Mouse (Mus musculus): Measurements from ENCODE around the gene Cd276.
A peak's percentile ranks its signal among the peaks of the same experiment; 100 is the strongest.

Gene Cd276

DNA sequence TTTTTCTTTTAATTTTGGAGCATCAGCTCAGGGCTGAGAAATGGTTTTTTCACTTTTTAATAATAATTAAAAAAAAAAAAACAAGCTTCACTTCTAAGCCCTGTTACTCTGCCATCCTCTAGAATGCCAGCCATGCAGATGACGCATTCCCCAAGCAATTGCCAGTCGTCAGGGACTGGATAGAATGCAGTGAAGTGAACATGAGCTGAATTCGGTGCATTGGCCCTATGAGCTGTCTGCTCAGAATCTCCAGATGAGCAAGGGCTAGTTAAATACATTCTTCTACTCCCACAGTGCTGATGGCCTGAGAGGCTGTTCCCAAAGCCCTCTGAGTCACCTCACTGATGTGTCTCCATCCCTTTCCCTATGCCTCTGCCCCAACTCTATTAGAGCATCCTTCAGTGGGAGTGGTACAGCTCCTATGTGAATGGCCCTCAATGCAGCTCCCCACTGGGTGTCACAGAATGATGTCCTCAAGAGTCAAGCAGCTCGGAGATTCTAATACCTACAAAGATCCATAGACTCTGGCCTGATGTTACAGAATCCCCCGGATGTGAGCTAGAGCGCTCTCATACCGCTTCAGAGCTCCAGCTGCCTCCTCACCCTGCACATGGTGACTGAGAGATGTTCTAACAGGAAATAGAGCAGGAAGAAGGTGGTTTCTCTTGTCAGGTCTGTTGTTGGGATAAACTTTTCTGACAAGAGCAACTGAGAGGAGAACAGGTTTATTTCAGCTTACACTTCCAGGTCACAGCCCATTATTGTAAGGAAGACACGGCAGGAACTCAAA lies 47.8 kb downstream of the Cd276 start:
- no peak for DNase-seq

DNA sequence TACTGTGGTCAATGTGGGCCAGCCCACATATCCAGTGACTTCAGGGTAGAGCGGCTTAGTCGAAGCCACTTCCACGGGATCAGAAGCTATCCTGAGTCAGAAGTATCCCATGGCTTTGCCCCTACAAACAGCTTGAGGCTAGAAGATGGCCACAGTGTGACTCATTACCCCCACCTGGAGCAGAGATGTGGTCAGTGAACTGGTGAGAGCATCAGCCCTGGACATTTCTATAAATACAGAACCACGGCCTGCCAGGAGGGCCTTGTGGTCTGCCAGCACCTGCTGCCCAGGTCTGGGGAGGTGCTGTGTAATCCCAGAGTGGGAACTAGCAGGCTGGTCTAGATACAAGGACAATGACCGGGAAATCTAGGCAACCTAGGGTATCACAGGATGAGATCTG lies 54.3 kb downstream of the Cd276 start:
- no peak for DNase-seq

DNA sequence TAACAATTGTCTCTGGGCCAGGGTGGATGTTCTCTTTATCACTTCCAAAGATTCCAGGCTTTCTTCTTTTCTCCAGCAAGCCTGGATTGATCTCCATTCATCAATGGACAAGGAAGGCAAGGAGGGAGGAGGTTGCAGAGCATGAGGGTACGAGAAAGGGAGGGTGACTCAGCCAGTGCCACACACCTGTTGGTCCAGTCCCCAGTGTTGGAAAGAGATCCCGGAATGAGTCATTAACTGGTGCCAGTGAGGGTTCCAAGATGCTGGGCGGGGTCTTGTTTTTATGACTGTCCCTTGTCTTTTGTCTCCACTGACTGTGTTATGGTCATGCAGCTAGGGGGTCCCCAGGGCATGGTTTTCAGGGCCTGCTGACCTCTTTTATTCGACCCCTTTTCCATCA lies 57.3 kb downstream of the Cd276 start:
- no peak for DNase-seq

DNA sequence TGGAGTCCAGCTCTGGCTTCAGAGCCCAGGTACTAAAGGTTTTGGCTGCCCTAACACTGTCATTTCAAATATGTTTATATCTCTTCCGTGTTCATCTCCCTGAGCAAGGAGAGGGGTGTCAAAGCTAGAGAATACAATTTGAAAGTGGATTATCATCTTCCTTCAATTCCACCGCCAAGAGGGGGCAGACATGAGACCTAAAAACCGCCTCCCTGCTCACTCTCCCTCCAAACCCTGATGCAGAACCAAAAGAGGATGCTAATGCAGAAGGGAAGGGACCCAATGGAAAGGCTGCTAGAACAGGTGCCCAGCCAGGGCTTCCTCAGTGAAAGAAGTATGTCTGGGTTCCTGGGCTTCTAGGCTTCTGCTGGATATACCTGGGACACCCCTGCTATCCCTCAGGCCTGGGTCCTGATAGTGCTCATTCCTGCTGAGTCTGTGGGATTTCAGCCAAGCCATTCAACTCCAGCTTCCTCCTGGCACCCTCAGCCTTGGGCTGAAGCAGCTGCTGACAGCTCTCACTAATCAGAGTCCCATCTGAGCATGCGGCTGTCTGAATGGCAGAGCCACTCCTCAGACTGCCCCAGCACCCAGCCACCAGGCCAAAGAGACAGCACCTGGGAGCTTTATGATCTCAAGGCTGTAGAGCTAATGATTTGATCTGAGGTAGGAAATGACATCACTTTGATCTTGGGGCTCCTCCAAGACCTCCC lies 58.6 kb downstream of the Cd276 start:
- DNase-seq: no peak

DNA sequence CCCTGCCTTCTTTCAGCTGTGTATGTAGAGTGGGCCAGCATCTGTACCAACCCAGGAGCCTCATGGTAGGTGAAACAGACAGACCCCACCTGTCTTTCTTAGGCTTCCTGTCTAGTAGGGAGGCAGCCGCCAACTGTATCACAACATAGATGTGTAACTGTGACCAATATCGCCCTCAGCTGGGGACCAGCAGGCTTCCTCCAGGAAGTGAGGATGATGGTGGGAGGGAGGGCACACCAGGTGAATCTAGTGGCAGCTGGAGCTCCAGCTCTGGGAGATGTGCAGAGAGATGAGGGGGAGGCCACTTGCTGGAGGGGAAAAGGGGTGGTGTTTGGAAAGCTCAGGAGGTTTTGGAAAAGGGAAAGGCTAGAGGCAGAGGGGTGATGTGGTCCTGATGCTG lies 60.2 kb downstream of the Cd276 start:
- DNase-seq: no peak

DNA sequence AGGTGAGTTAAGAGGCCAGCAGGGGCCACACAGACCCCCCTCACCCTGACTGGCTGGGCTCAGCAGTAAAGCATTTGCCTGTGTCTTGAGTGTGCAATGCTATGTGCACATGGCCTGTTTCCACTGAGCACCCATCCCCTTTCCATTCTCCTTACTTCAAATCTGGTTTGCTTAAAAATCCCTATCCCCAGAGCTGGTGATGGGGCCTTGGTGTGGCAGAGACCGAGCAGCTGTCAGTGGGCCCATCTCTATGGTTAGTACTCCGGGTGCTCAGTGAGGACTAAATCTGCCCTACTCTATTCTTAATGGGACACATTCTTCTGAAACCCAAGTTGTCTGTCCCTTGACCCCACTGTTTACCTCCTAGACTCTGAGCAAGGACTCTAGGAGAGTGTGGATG lies 64.8 kb downstream of the Cd276 start:
- DNase-seq: no peak

DNA sequence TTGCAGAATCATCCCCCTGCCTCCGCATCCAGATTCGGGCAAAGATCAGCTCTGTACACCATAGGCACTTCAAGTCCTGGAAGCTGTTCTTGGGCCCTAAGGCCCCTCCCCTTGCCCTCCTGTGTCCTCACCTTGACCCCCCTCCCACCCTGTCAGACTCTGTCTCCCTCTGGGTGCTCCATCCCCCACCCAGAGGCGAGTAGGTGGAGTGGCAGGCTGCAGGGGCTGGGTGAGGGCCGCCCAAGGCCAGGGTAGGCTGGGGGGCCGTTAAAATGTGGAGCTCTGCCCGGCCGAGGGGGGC lies 65.4 kb downstream of the Cd276 start:
- no peak for DNase-seq

DNA sequence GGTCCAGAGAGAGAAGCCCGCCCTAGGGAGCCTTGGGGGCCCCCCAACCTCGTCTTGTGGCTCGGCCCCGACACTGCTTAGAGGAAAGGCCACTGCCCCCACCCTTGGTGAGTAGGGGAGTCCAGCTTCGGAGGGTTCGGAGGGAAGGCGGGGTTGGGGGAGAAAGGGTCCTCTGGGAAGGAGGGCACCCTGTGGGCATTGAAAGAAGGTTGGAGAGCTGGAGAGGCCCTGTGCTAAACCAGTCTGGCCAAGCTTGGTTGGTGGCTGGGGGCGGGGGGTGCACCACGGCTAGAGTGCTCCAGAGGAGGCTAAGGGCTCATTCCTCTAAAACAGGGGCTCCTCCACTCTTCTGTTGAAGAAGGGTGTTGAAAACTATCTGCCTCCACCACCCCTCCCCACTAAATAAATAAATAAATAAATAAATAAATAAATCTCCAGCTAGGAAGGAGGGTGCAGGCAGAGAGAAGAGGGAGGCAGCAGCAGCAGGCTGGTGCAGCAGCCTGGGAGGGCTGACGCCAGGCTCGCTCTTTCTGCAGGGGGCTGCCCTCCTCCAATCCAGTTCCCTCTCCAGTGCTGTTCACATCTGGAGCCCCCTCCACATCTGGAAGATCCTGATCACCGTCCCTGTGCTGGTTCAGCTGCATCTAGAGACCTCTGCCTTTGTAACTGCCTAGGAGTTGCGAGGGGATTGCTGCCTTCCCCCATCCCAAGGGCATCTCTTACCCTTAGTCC lies 65.9 kb downstream of the Cd276 start:
- DNase-seq: no peak

DNA sequence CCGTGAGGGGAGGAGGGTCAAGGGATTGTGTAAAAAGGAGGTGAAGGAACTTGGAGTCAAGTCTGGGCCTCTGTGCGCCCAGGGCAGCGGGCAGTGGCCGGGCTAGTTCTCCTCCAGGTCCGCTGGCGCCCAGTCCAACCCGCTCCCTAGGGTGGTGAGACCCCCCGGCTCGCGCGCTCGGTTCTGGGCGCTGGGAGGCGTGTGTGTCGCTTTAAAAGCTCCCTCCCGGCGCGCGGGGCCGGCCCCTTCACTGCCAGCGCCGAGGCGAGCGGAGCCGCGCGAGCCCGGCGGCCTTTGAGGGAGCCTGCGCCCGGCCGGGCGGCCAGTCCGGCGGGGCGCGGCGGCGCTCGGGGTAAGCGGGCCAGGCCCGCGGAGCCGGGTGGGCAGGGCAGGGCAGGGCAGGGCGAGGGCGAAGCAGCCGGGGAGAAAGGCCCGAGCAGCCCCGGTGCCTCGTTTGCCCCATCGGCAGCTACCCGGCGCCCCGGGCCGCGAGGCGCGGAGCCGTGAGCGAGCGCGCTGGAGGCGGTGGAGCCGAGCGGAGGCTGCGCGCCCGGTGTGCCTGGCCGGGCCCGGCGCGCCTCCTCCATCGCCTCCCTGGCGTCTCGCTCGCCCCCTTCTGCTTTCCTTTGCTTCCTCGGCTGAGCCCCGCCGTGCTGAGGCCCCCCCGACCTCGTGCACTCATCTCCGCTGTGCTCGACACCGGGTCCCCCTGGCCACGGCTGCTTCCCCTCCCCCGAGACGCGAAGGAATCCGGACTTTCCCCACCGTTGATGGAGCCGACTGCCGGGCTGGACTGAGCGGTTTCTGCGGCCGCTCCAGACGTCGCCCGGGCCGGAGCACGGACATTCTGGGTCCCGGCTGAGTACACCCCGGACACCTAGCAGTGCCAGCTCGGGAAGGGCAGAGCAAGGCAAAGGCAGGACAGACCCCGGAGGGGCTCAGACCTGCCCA lies 67.1 kb downstream of the Cd276 start, which contains the start of gene Insyn1:
Gene Insyn1, plus strand, starts transcription at position 753 of the 951 bp plus-strand sequence.
- peak; percentile 59 for DNase-seq

DNA sequence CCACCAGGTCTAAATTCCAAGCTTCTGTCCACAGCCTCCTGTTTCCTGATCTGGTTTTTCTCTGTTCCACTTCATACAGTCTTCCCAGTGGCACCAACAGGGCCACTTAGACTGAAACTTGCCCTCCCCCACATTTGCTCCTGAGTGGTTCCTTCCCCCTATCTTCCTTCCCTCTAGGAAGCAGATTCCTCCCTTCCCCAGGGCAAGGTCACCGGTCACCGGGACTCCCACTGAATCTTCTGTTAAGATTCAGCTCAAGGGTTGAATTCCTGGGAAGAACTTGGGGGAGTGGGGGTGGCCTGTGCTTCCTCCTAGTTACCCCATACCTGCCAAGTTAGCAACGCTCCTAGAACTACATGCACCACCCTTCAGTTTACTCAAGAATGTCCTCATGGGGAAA lies 68.2 kb downstream of the Cd276 start:
- no peak for DNase-seq

Data from kidney, adult 18-20 months (tissue).